Mouse (Mus musculus) bone marrow, adult 2 months (tissue): ENCODE measurements around the gene Ksr2.

Source experiments
- CTCF ChIP-seq: fragments of 200-500 bp; IDR thresholded peaks from 2 replicates; pipeline ENCODE4 v1.5.1; 2011; ENCODE audit warnings: low read length, control low read depth; ENCODE audit not compliant: control insufficient read depth, insufficient read depth
- POLR2A ChIP-seq: fragments of 200-500 bp; IDR thresholded peaks from 2 replicates; pipeline ENCODE4 v1.6.1; 2011; ENCODE audit warnings: low read depth, mild to moderate bottlenecking, control low read depth, low read length, borderline replicate concordance; ENCODE audit not compliant: control insufficient read depth

GRCm38 (mm10) chr5:117519858-117520495 is 106.2 kb downstream of the Ksr2 start:
- TF ChIP-seq POLR2A (no peak), CTCF (no peak)
